Mouse (Mus musculus) liver, embryonic 14.5 days (tissue): ENCODE measurements at regions not wholly inside any gene's neighbourhood (a gene's known extent, or its start where the extent isn't known, plus 50 kb on each side); places are given as distances from the start of the nearest gene placed in this dataset.
"Not testable (repeated sequence)": the region's sequence is repeated elsewhere in the genome, so short reads cannot be mapped to it uniquely, and the experiment has no call there.

ENCODE experiments used
- CTCF ChIP-seq: IDR thresholded peaks from 2 replicates; pipeline ENCODE4 v1.5.1; 2016; ENCODE audit warnings: antibody characterized with exemption, low read depth, control low read depth
- EP300 ChIP-seq: IDR thresholded peaks from 2 replicates; pipeline ENCODE4 v1.6.1; 2016; ENCODE audit warnings: antibody characterized with exemption, low read depth

- TF ChIP-seq EP300, CTCF: not testable (repeated sequence)
Measured at GRCm38 (mm10) chr12:20426359-20426758, 472.1 kb downstream of the Gm21863 start.
